Mouse (Mus musculus): ENCODE data around the gene Mad2l2.
"Not testable (repeated sequence)": the region's sequence is repeated elsewhere in the genome, so short reads cannot be mapped to it uniquely, and the experiment has no call there.

The Mad2l2 gene

DNA sequence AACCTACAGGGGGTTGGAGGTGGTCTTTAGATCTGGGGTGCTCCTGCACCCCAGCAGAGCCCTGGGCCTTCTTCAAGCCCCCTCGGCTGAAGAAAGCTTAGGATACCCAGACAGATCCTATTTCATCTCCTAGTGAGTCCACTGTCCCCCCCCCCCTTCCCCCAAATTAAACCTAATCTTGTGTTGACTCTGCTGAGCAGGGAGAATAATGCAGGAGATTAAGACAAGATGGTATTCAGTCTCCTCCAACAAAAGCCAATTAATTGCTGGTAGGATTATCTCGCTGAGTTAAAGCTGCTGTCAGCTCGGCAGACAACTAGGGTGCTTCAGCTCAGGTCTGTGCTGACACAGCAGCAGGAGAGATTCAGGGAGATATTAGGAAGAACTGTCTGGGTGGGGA lies 41.1 kb downstream of the Mad2l2 start:
- DNase-seq (ENCODE audit: low spot score): no peak

DNA sequence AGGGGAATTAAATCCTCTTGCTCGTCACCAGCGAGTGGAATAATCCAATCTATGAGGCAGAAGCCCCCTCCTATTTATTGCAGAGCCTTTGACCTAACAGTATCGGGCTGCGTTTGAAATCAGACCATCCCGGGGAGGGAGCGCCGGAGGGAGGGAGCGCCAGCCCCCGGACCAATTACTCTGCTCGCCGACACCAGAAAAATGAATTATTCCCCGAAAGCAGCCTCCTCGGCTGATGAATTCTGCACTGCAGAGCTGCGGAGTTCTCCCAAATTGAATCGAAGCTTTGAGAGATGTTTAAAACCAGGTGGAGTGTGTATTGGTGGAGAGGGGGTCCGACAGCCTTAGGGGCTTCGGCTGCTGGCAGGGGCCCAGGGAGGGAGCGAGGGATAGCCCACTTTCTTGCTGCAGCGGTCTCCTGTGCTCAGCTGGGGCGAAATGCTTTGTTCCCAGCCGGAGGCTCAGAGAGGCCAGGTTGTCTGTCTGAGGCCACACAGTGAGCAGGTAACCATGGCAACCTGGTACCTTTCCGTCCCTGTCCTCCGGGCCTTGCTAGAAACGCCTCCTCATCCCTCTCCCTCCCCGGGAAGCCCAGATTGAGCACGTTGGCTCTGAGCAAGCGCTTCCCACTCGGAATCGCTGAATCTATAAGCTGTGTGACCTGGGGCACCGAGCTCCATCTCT lies 43.8 kb downstream of the Mad2l2 start:
- DNase-seq (ENCODE audit: low spot score): no peak

DNA sequence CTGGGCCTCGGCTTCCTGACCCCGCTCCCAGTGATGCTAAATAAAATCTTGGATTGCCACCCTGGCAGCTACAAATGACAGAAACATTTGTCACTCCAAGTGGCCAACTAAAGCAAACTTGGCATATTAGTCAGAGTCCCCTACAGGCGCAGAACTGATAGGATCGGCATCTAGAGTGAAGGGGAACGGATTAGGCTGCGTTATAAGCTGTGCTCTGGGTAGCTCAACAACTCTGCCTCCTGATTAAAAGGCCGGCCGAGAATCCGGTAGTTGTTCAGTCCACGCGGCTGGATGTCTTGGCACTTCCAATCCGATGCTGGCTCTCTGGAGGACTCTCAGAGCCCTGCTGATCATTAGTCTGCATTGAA lies 44.3 kb downstream of the Mad2l2 start:
- DNase-seq (ENCODE audit: low spot score): no peak

DNA sequence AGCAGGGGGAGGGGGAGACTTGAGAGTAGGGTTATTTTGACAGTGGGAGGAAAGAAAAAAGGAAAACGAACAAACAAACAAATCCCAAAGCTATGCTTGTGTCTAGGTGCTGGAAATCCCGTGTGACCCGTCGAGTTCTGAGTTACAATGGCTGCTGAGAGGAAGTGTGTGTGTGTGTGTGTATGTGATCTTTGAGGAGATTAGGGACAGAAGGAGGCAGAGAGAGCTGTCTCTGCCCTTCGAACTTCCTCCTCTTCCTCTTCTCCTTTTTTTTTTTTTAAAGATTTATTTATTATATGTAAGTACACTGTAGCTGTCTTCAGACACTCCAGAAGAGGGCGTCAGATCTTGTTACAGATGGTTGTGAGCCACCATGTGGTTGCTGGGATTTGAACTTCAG lies 46.4 kb downstream of the Mad2l2 start:
- not testable (repeated sequence) for DNase-seq (ENCODE audit: low spot score)

DNA sequence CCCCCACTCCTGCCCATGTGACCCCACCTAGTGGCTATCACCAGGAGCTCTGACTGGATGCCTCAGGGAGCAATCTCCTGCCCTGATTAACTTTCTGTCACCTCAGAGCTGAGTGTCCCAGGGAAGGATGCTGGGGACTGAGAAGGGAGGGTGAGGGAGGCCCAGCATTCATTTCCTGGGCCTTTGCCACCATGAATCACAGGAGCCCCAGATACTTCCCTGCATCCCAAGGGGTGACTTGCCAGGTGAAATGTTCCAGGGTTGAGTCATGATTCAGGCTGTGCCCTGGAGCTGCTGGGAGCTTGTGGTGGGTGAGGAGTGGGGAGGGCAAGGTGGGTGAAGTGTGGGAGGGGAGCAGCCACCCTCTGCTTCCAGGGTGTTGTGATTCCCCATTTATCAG lies 47.5 kb downstream of the Mad2l2 start:
- no peak for DNase-seq (ENCODE audit: low spot score)

DNA sequence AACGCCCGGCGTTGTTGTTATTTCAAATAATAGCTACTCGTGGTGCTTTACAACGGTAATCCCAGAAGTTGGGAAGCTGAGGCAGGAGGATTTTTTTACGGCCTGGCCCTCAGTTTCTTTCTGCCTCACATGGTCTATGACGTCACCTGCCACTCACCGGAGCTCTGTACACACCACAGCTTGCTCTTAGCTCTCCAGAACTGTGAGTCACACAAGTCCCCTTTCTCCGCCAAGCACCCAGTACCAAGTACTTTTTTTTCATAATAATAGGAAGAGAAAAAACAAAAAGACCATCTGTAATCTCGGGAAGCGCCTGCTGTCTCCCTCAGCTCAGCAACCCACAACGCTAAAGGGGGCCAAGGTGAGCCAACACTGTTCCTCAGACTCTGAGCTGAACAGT lies 51.3 kb downstream of the Mad2l2 start:
- DNase-seq (ENCODE audit: low spot score): no peak

DNA sequence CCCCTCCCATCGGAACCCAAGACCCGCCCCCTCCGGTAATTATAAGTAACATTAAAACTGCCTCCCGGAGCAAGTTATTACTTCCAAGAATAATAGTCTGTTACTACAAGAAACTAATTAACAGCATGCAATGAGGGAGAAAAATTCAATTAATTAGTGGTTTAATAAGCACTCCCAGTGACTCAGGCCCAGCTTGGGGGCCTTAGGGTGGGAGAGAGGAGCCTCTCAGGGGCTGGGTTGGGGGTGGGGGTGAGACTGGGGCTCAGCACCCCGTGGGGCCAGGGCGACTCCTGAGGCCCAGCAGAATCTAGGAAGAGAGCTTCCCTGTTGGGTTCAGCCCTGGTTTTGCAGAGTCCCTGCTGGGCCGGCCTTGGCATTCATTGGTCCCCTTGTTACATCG lies 52.2 kb downstream of the Mad2l2 start:
- no peak for DNase-seq (ENCODE audit: low spot score)

DNA sequence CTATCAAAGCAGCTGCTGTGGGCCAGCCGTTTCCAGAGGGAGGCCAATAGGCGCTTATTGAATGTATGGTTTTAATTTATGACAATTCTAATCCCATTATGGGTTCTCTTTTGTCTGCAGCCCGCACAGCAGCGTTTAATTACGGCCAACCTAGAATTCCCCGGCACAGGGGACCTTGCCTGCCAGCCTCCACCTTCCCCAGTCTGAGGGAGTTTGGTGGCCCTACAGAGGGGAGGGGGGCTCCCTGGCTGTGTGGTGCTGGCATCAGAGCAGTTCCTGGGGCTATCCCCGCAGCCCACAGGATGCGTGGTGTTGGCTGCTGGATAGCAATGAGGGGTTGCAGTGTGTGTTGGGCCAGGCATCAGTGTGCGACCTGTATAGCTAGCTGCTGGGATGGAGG lies 54.4 kb downstream of the Mad2l2 start:
- DNase-seq (ENCODE audit: low spot score): no peak

DNA sequence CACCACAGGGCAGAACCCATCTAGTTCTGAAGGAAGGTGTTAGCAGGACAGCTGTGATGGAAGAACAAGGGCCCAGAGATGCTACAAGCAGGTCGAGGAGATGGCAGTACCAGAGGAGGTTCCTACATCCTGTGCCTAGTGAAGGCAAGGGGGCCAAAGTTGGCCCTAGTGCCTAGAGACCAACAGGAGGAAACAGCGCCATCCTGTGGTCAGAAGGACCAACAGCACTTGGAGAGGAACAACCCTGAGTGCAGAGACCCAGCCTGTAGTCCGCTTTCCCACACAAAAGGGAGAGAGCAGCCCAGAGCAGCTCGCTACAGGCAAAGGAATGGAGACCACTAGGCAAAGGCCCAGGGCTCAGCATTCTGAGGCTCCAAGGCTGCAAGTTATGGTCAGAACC lies 55.6 kb downstream of the Mad2l2 start:
- DNase-seq (ENCODE audit: low spot score): no peak

DNA sequence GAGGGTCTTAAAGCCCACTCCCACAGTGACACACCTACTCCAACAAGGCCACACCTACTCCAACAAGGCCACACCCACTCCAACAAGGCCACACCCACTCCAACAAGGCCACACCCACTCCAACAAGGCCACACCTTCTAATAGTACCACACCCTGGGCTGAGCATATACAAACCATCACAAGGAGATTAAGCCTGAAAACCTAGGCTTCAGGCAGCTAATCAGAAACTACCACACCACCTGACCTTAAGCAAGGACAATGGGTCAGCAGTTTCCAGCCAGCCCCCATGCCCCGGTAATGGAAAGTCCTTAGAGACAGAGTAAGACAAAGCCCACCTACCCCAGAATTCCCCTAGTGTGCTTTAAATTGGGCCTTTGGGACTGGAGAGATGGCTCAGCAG lies 58.6 kb downstream of the Mad2l2 start:
- DNase-seq (ENCODE audit: low spot score): not testable (repeated sequence)

DNA sequence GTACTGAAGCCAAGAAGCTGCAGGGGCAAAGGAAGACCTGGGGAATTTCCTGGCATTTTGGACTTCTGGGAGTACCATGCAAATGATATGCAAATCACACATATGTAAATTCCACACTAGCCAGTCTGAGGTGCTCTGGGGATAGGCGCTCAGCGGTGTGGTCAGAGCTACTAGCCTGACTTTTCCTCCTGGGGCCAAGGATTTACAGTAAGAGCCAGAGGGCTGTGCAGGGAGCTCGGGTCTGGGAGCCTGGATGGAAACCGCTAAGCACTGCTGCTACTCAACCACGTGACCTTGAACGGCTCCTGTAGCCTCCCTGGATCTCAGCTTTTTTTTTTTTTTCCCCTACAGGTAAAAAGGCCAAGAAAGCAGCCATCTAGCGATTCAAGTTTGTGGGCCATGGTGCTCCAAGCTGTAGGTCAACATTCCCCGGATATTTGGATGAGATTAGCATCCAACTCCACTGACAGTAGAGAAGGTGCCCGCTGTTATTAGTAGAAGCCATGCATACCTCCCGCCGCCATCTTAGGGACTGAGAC lies 62.6 kb downstream of the Mad2l2 start:
- no peak for DNase-seq (ENCODE audit: low spot score)

DNA sequence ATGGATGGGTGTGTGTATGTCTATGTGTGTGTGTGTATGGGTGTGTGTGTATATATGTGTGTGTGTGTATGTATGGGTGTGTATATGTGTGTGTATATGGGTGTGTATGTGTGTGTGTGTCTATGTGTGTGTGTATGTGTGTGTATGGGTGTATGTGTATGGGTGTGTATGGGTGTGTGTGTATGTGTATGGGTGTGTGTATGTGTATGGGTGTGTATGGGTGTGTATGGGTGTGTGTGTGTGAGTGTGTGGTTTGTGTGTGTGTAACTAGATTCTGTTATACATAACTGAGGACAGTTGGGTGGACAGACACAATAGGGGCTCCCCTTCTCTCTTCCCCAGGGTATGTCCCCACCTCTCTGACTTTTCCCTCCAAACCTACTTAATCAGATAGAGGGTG lies 64.2 kb downstream of the Mad2l2 start:
- DNase-seq (ENCODE audit: low spot score): no peak

All from spleen, adult 12 weeks (tissue).